Mouse (Mus musculus): ENCODE data around the gene Spata17.

GRCm38 (mm10) chr1:187011601-187012000, 203.7 kb downstream of the Spata17 start:
- TF ChIP-seq GATA1 (IDR thresholded peaks at IDR 0.05; ENCODE audit: borderline replicate concordance, low read length), result no peak
- no peak for TF ChIP-seq FLI1 (IDR thresholded peaks at IDR 0.05; ENCODE audit: low read length)

All from megakaryocyte, embryonic 14.5 days (primary cell).